Mouse (Mus musculus): ENCODE data around the gene Itga2. TPM values are rescaled to one million over a fixed set of nuclear protein-coding genes. Genes with fewer than 3 reads are reported as not detected.

The Itga2 gene
- total and polyA plus RNA-seq, 3 experiments: 0.21 to 1.3 (median 1.3) TPM

DNA sequence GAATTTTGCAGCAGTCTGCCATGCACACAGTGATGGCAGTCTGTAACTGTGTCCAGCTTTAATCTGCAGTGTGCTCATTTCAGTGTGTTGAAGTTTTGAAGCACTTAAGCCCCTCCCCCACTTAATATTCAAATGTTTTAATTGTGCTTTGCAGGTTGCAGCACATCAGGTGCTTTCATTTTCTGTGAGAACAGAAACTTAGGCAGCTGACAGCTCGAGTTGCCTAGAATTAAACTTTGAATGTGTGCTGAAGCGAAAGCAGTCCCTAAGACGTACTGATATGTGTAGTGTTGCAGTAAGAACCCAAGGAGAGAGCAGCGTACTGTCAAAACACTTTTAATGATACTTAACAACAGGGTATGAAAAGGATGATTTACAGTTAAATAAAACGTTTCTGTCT lies 99.1 kb downstream of the Itga2 start:
- Histone ChIP-seq H3K36me3 (ENCODE audit: control insufficient read depth, insufficient read depth, low read length) (peaks cover 14% of the 10 kb centered on the region), H3K27me3 (ENCODE audit: control insufficient read depth, insufficient read depth, low read length) (no peaks in the 10 kb centered on the region), H3K4me1 (ENCODE audit: control insufficient read depth, insufficient read depth, low read length) (peaks cover 5% of the 10 kb centered on the region), H3K4me3 (no peak overlapping the region), H3K79me2 (replicated peaks; ENCODE audit: control insufficient read depth, insufficient read depth, low read length) (no peaks in the 10 kb centered on the region), H3K9ac (ENCODE audit: low read depth, low read length) (no peak overlapping the region), H3K27ac (peak overlapping the region; percentile 64)
- DNase-seq: no peak
- no peak for TF ChIP-seq EP300 (IDR thresholded peaks at IDR 0.05; ENCODE audit: insufficient read depth, low read depth, low read length)
- TF ChIP-seq CTCF (IDR thresholded peaks at IDR 0.05): no peak
- TF ChIP-seq POLR2A (IDR thresholded peaks at IDR 0.05; ENCODE audit: insufficient read depth, low read depth, low read length): no peak
- WGBS: 71% methylated on average over 5 of the region's 5 CpGs
- intact Hi-C loops (cut with DNase I): loop anchor here (5.0 kb wide), 1 partner anchor 400 kb away; no protein-coding TSS in a partner anchor

DNA sequence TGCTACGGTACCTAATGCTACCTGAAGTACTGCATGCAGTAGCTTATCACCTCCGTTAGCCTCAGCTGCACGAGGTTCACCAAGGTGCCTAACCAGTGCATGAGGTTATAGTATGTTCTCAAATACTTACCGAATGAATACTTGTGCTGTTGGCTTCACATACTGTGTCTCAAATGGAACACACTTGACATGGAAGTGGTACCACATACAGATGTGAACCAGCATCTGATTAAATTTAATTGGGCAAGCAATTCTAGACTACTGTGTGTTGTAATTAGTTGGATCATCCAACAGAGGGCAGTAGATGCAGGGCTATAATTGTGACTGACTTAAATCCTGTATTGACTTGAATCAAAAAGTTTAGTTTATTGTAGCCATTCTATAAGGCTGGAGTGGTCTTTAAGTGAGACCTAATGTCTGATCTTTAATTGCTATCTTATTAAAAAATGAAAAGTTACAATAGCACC lies 100.5 kb downstream of the Itga2 start:
- Histone ChIP-seq H3K4me3 (no peak overlapping the region), H3K4me1 (ENCODE audit: control insufficient read depth, insufficient read depth, low read length) (peaks cover 5% of the 10 kb centered on the region), H3K79me2 (replicated peaks; ENCODE audit: control insufficient read depth, insufficient read depth, low read length) (no peaks in the 10 kb centered on the region), H3K27ac (no peak overlapping the region), H3K27me3 (ENCODE audit: control insufficient read depth, insufficient read depth, low read length) (no peaks in the 10 kb centered on the region), H3K36me3 (ENCODE audit: control insufficient read depth, insufficient read depth, low read length) (peaks cover 14% of the 10 kb centered on the region), H3K9ac (ENCODE audit: low read depth, low read length) (no peak overlapping the region)
- WGBS: 81% methylated on average over 4 of the region's 4 CpGs
- intact Hi-C loops (cut with DNase I): loop anchor here (1.0 to 5.0 kb wide), 3 partner anchors 100 to 401 kb away; no protein-coding TSS in a partner anchor
- no peak for DNase-seq
- TF ChIP-seq CTCF (IDR thresholded peaks at IDR 0.05) (peak; percentile 90), POLR2A (IDR thresholded peaks at IDR 0.05; ENCODE audit: insufficient read depth, low read depth, low read length) (no peak), EP300 (IDR thresholded peaks at IDR 0.05; ENCODE audit: insufficient read depth, low read depth, low read length) (no peak)

DNA sequence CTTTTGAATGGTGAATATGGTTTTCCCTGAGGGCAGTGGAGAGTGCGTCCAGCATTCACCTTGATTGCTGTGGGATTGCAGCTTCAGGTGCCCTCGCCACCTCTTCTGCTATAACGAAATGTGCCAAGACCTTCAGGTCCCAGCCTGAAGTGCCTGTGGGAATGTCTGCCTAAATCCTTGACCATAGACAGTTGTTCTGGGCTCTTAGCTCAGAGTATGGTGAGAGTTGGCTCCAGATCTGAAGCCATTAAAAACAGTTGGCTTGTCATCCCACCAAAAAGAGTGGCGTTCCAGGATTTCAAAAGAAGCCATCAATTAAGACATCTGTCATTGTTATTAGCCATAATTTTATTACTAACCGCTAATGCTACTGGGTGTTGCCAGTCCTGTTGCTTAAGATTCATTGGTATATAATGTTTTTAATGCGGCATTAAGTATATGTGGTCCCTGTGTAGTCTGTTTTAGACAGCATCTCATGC lies 106.5 kb downstream of the Itga2 start:
- WGBS: 93% methylated on average over 6 of the region's 6 CpGs
- Histone ChIP-seq H3K27me3 (ENCODE audit: control insufficient read depth, insufficient read depth, low read length) (no peaks in the 10 kb centered on the region), H3K4me1 (ENCODE audit: control insufficient read depth, insufficient read depth, low read length) (no peaks in the 10 kb centered on the region), H3K4me3 (no peak overlapping the region), H3K36me3 (ENCODE audit: control insufficient read depth, insufficient read depth, low read length) (peaks cover 5% of the 10 kb centered on the region), H3K9ac (ENCODE audit: low read depth, low read length) (no peak overlapping the region), H3K79me2 (replicated peaks; ENCODE audit: control insufficient read depth, insufficient read depth, low read length) (peaks cover 5% of the 10 kb centered on the region), H3K27ac (no peak overlapping the region)
- DNase-seq: no peak
- intact Hi-C loops (cut with DNase I): no loop called here
- TF ChIP-seq EP300 (IDR thresholded peaks at IDR 0.05; ENCODE audit: insufficient read depth, low read depth, low read length): no peak
- TF ChIP-seq POLR2A (IDR thresholded peaks at IDR 0.05; ENCODE audit: insufficient read depth, low read depth, low read length): no peak
- no peak for TF ChIP-seq CTCF (IDR thresholded peaks at IDR 0.05)

DNA sequence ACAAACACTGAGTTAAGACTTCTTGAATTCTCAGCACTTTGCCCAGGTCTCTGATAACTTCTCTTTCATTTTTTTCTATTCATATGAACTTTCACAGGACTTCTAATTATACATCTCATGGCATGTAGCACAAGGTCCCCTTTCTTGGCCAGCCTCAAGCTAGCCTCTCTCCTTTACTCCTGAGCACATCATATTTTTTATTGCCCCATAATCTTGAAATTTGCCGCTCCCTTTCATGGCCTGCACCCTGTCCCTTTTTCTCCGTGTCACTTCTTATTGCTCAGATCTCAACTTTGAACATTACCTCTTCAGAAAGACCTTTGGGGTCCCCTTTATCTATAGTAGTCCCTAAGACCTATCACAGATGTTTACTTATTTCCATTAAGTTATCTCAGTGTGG lies 109.0 kb downstream of the Itga2 start:
- no peaks in the 10 kb centered on the region for H3K27me3 ChIP-seq (ENCODE audit: control insufficient read depth, insufficient read depth, low read length)
- H3K9ac ChIP-seq (ENCODE audit: low read depth, low read length): no peak overlapping the region
- no peak for DNase-seq
- TF ChIP-seq EP300 (IDR thresholded peaks at IDR 0.05; ENCODE audit: insufficient read depth, low read depth, low read length) (no peak), POLR2A (IDR thresholded peaks at IDR 0.05; ENCODE audit: insufficient read depth, low read depth, low read length) (no peak), CTCF (IDR thresholded peaks at IDR 0.05) (no peak)
- intact Hi-C loops (cut with DNase I): no loop called here
- H3K4me1 ChIP-seq (ENCODE audit: control insufficient read depth, insufficient read depth, low read length): 0 out of 2 replicates have a peak, but pooled peaks cover 1% of the 10 kb centered on the region
- 92% methylated on average over 2 of the region's 2 CpGs for WGBS
- no peak overlapping the region for H3K4me3 ChIP-seq
- no peak overlapping the region for H3K27ac ChIP-seq
- H3K79me2 ChIP-seq (replicated peaks; ENCODE audit: control insufficient read depth, insufficient read depth, low read length): peaks cover 5% of the 10 kb centered on the region
- peaks cover 5% of the 10 kb centered on the region for H3K36me3 ChIP-seq (ENCODE audit: control insufficient read depth, insufficient read depth, low read length)

DNA sequence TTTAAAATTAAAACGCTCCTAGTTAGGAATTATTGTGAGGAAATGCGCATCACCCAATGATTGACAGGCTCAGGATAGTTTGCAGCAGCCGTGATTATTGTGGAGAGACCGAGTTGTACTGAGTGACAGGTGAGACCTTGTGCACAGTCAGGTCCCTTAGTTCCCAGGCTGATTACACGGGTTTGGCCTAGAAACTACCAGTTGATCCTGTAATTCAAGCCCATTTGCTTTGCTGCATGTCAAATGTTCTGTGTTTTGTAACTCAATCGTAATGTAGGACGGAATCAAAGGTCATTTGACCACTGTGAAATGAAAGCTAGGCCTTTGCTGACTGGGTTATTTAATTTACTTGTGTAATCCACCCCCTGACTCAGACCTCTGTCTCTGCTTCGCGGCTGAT lies 113.4 kb downstream of the Itga2 start:
- Histone ChIP-seq H3K27me3 (ENCODE audit: control insufficient read depth, insufficient read depth, low read length) (no peaks in the 10 kb centered on the region), H3K36me3 (ENCODE audit: control insufficient read depth, insufficient read depth, low read length) (peaks cover 2% of the 10 kb centered on the region; the same call in 1 of the 2 replicates), H3K4me1 (ENCODE audit: control insufficient read depth, insufficient read depth, low read length) (0 out of 2 replicates have a peak, but pooled peaks cover 1% of the 10 kb centered on the region), H3K27ac (peak overlapping the region; percentile 76), H3K9ac (ENCODE audit: low read depth, low read length) (peak overlapping the region; percentile 86), H3K79me2 (replicated peaks; ENCODE audit: control insufficient read depth, insufficient read depth, low read length) (peaks cover 2% of the 10 kb centered on the region), H3K4me3 (peak overlapping the region; percentile 77)
- WGBS: 12% methylated on average over 9 of the region's 9 CpGs
- intact Hi-C loops (cut with DNase I): no loop called here
- no peak for TF ChIP-seq CTCF (IDR thresholded peaks at IDR 0.05)
- TF ChIP-seq EP300 (IDR thresholded peaks at IDR 0.05; ENCODE audit: insufficient read depth, low read depth, low read length): no peak
- no peak for TF ChIP-seq POLR2A (IDR thresholded peaks at IDR 0.05; ENCODE audit: insufficient read depth, low read depth, low read length)
- DNase-seq: no peak

DNA sequence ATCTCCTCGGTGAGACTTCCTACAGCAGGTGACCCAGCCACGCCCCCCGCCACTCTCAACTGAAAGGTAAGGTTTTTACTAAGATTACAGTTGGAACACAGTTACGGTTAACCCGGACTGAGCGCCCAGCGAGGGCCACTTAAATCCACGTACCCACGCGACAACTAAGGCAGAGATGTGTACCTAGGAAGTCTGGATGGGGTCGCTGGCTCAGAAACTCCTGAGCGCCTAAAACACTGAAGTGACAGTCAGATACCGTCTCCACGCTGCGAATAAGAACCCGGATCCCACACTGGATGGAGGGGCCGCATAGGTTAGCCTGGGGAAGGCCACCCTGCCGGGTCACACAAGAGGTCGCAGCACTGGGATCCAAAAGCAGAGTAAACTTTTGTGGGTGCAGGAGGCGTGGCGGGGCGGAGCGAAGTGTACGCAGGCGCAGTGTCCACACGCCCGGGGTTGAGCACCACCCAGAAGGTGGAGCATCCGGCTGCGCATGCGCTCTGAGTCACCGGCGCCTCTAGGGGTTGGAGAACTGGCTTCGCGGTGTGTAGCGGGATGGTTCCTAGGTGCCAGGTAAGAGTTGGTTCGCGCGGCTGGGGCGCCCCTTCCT lies 114.0 kb downstream of the Itga2 start, which contains the start of gene Mocs2:
TSS of gene Mocs2 (plus strand) at position 486 of the 610 bp plus-strand sequence.
- peak within 1 kb of the TSS; percentile 76 for H3K27ac ChIP-seq
- H3K4me3 ChIP-seq: peak within 1 kb of the TSS; percentile 77
- H3K79me2 ChIP-seq (replicated peaks; ENCODE audit: control insufficient read depth, insufficient read depth, low read length): peaks cover 2% of the 10 kb centered on the region
- TF ChIP-seq EP300 (IDR thresholded peaks at IDR 0.05; ENCODE audit: insufficient read depth, low read depth, low read length): no peak
- TF ChIP-seq CTCF (IDR thresholded peaks at IDR 0.05): peak; percentile 24
- peak; percentile 88 for TF ChIP-seq POLR2A (IDR thresholded peaks at IDR 0.05; ENCODE audit: insufficient read depth, low read depth, low read length)
- intact Hi-C loops (cut with DNase I): no loop called here
- peak within 1 kb of the TSS; percentile 86 for H3K9ac ChIP-seq (ENCODE audit: low read depth, low read length)
- WGBS: 1% methylated on average over 39 of the region's 39 CpGs
- 0 out of 2 replicates have a peak, but pooled peaks cover 1% of the 10 kb centered on the region for H3K4me1 ChIP-seq (ENCODE audit: control insufficient read depth, insufficient read depth, low read length)
- no peaks in the 10 kb centered on the region for H3K27me3 ChIP-seq (ENCODE audit: control insufficient read depth, insufficient read depth, low read length)
- peak; percentile 95 to 96 for DNase-seq
- peaks cover under 1% of the 10 kb centered on the region; the same call in 1 of the 2 replicates for H3K36me3 ChIP-seq (ENCODE audit: control insufficient read depth, insufficient read depth, low read length)
